Mouse (Mus musculus) liver, embryonic 14.5 days (tissue): ENCODE data around the gene Mybbp1a. TPM values are rescaled to one million over a fixed set of nuclear protein-coding genes. Genes with fewer than 3 reads are reported as not detected.

Experiments used
- ATAC-seq: fragments of 200-750 bp; cut with Nextera tagmentation; 2 replicates; pipeline ENCODE4 v1.8.0; 2017; ENCODE audit warnings: moderate number of reproducible peaks, mild to moderate bottlenecking, moderate library complexity; ENCODE audit not compliant: insufficient read depth
- DNase-seq, 3 experiments: peaks; one replicate each; pipeline ENCODE4 v3.0.0-alpha.2; 2012 to 2013; ENCODE audit warnings: low read depth in 3 of 3, low spot score in 3 of 3
- H3K27ac ChIP-seq: fragments of 300-500 bp; sonication (generic); 2 replicates; pipeline ENCODE4 v1.5.1; 2014; ENCODE audit warnings: moderate library complexity, mild to moderate bottlenecking, control low read depth, inconsistent platforms
- H3K27me3 ChIP-seq: fragments of 300-500 bp; sonication (generic); 2 replicates; pipeline ENCODE4 v1.6.1; 2014; ENCODE audit warnings: mild to moderate bottlenecking, low read length, moderate library complexity; ENCODE audit not compliant: control insufficient read depth, insufficient read depth
- H3K36me3 ChIP-seq: fragments of 300-500 bp; sonication (generic); replicated peaks from 2 replicates; pipeline ENCODE4 v1.6.1; 2014; ENCODE audit warnings: low read depth; ENCODE audit not compliant: control insufficient read depth, insufficient read depth
- H3K4me1 ChIP-seq, 2 experiments: fragments of 200-500 bp in 1 of 2; fragments of 300-500 bp in 1 of 2; sonication (generic) in 1 of 2; replicated peaks; 2 replicates each; pipeline ENCODE4 v1.6.1; 2012 to 2014; ENCODE audit warnings: antibody characterized with exemption in 1 of 2, inconsistent platforms in 1 of 2, low read length in 1 of 2; ENCODE audit not compliant: control insufficient read depth in 2 of 2, insufficient read depth in 2 of 2
- H3K4me2 ChIP-seq: fragments of 300-500 bp; sonication (generic); 2 replicates; pipeline ENCODE4 v1.6.1; 2014; ENCODE audit warnings: low read depth, mild to moderate bottlenecking, control low read depth, moderate library complexity
- H3K4me3 ChIP-seq, 2 experiments: fragments of 200-500 bp in 1 of 2; fragments of 300-500 bp in 1 of 2; sonication (generic) in 1 of 2; 2 replicates each; pipeline ENCODE4 v1.5.1; 2012 to 2014; ENCODE audit warnings: low read depth in 2 of 2, low read length in 2 of 2, mild to moderate bottlenecking in 2 of 2, control low read depth in 1 of 2, inconsistent platforms in 1 of 2, moderate library complexity in 1 of 2; ENCODE audit not compliant: insufficient read depth in 1 of 2
- H3K9ac ChIP-seq: fragments of 300-500 bp; sonication (generic); replicated peaks from 2 replicates; pipeline ENCODE4 v1.6.1; 2014; ENCODE audit warnings: mild to moderate bottlenecking, control low read depth, moderate library complexity
- H3K9me3 ChIP-seq: fragments of 300-500 bp; sonication (generic); 2 replicates; pipeline ENCODE4 v1.6.1; 2016; ENCODE audit warnings: low read length, mixed read lengths; ENCODE audit not compliant: control insufficient read depth
- CTCF ChIP-seq: IDR thresholded peaks from 2 replicates; pipeline ENCODE4 v1.5.1; 2016; ENCODE audit warnings: antibody characterized with exemption, low read depth, control low read depth
- EP300 ChIP-seq: IDR thresholded peaks from 2 replicates; pipeline ENCODE4 v1.6.1; 2016; ENCODE audit warnings: antibody characterized with exemption, low read depth
- WGBS: fragments of 180-500 bp; shearing (Covaris S2); extraction: QIAGEN DNeasy Blood & Tissue Kit; methylation state at CpG from one replicate; pipeline ENCODE4 v1.1.7; 2014; ENCODE audit not compliant: insufficient replicate concordance; 5-methylcytosine and 5-hydroxymethylcytosine counted together
- polyA plus RNA-seq, 2 experiments: library from polyadenylated mRNA; depleted of rRNA in 1 of 2; stranded (reverse) in 1 of 2; unstranded in 1 of 2; fragments of >200 nt; fragmentation: Nextera tagmentation in 1 of 2; extraction: Ambion mirVana in 1 of 2; gene quantifications; 2 replicates each; pipeline versions ENCODE4 v1.2.1 to v1.2.3; 2012 to 2014

The Mybbp1a gene
- polyA plus RNA-seq, 2 experiments = 56.3 to 65.5 TPM

DNA sequence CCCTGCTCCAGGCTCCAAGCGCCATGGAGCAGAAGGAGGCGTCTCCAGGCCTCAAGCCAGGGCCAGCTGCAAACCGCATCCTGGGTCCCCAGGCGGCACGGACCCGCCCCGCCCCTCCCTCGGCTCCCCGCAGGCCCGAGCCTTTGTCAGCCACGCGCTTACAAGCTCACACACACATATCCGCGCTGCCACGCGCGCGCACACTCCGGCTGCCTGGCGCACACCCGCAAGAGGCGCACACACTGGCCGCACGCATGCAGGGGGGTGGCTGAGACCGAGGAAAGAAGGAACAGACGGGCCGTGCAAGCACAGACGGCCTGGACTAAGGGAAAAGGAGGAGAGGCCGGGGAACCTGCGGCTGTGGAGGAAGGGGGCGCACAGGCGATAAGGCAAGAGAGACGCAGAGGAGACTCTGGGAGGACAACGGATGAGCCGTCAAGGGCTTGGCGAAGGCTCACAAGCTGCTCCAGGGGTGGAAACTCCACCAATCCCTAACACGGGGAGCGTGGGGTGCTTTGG, 47.7 kb downstream of the Mybbp1a start:
- no peak for DNase-seq
- peak overlapping the region; percentile 53 to 60 for H3K4me3 ChIP-seq
- peak overlapping the region; percentile 67 for H3K4me2 ChIP-seq
- H3K9me3 ChIP-seq = no peaks in the 10 kb centered on the region
- no peak for TF ChIP-seq EP300
- TF ChIP-seq CTCF = no peak
- ATAC-seq = peak; percentile 12; the same call in 1 of the 2 replicates
- peaks cover 3 to 23% of the 10 kb centered on the region in 2 experiments; a peak in 3 of 4 replicates for H3K4me1 ChIP-seq
- WGBS = under 1% methylated on average over 37 of the region's 38 CpGs
- H3K27me3 ChIP-seq = peaks cover 6% of the 10 kb centered on the region
- no peak overlapping the region for H3K27ac ChIP-seq
- no peaks in the 10 kb centered on the region for H3K36me3 ChIP-seq
- H3K9ac ChIP-seq = no peak overlapping the region

- Histone ChIP-seq H3K4me3 (peak overlapping the region; percentile 53 to 60), H3K4me1 (peaks cover 3 to 23% of the 10 kb centered on the region in 2 experiments; a peak in 3 of 4 replicates), H3K4me2 (peak overlapping the region; percentile 67), H3K9ac (no peak overlapping the region), H3K27ac (no peak overlapping the region), H3K27me3 (peaks cover 6% of the 10 kb centered on the region), H3K36me3 (no peaks in the 10 kb centered on the region), H3K9me3 (no peaks in the 10 kb centered on the region)
- TF ChIP-seq CTCF (no peak), EP300 (no peak)
- ATAC-seq = no peak; the same call in 1 of the 2 replicates
- 1% methylated on average over 37 of the region's 42 CpGs for WGBS
- no peak for DNase-seq
These were observed 48.2 kb downstream of the Mybbp1a start for GRCm38 (mm10) chr11:72489397-72489796.

- Histone ChIP-seq H3K27me3 (peaks cover 6% of the 10 kb centered on the region), H3K4me1 (peaks cover 3 to 18% of the 10 kb centered on the region in 2 experiments; a peak in 3 of 4 replicates), H3K4me3 (peak within 1 kb of the TSS; percentile 53 to 60), H3K27ac (no peak within 1 kb of the TSS), H3K9me3 (no peaks in the 10 kb centered on the region), H3K4me2 (peak within 1 kb of the TSS; percentile 67), H3K9ac (no peak within 1 kb of the TSS), H3K36me3 (no peaks in the 10 kb centered on the region)
- WGBS = under 1% methylated on average over 35 of the region's 42 CpGs
- peak; percentile 85 for ATAC-seq
- no peak for TF ChIP-seq EP300
- peak; percentile 34 for TF ChIP-seq CTCF
- DNase-seq = peak; percentile 52 to 57 (median 55)
These were observed 48.7 kb downstream of the Mybbp1a start, which contains the start of gene Spns2 for GRCm38 (mm10) chr11:72489881-72490301. Gene Spns2 (minus strand): TSS chr11:72489904.

- peaks cover 6% of the 10 kb centered on the region for H3K27me3 ChIP-seq
- H3K4me3 ChIP-seq = no peak overlapping the region
- TF ChIP-seq CTCF (no peak), EP300 (no peak)
- DNase-seq = no peak
- H3K4me2 ChIP-seq = no peak overlapping the region
- H3K9me3 ChIP-seq = no peaks in the 10 kb centered on the region
- peaks cover 0 to 15% of the 10 kb centered on the region in 2 experiments; a peak in 3 of 4 replicates for H3K4me1 ChIP-seq
- H3K9ac ChIP-seq = no peak overlapping the region
- WGBS = 58% methylated on average over 15 of the region's 15 CpGs
- H3K36me3 ChIP-seq = no peaks in the 10 kb centered on the region
- ATAC-seq = no peak
- H3K27ac ChIP-seq = no peak overlapping the region
These were observed 50.2 kb downstream of the Mybbp1a start for GRCm38 (mm10) chr11:72491130-72491960.
